Mouse (Mus musculus) testis, adult 2 months (tissue): ENCODE data around the gene Igsf21.

Experiments used
- CTCF ChIP-seq: fragments of 200-500 bp; IDR thresholded peaks from 2 replicates; pipeline ENCODE4 v1.5.1; 2012; ENCODE audit warnings: low read depth, mild to moderate bottlenecking, inconsistent platforms, low read length, moderate library complexity; ENCODE audit not compliant: control insufficient read depth, insufficient read depth, insufficient replicate concordance
- POLR2A ChIP-seq: fragments of 200-500 bp; IDR thresholded peaks from 2 replicates; pipeline ENCODE4 v1.6.1; 2012; ENCODE audit warnings: low read depth, mild to moderate bottlenecking, inconsistent platforms, low read length, moderate library complexity; ENCODE audit not compliant: control insufficient read depth

- TF ChIP-seq CTCF (peak; percentile 95), POLR2A (no peak)
Measured at GRCm38 (mm10) chr4:140033394-140033793, 213.2 kb downstream of the Igsf21 start.
